Mouse (Mus musculus) CH12.LX (cell line): ENCODE measurements around the gene Mgrn1. TPM values are rescaled to one million over a fixed set of nuclear protein-coding genes. Genes with fewer than 3 reads are reported as not detected.

Source experiments
- DNase-seq: peaks from one replicate; pipeline ENCODE4 v3.0.0-alpha.2; 2013; ENCODE audit errors: extremely low read depth
- H3K27ac ChIP-seq: 2 replicates; pipeline ENCODE4 v1.5.1; 2012; ENCODE audit warnings: low read depth, mild to moderate bottlenecking, control low read depth, moderate library complexity; ENCODE audit not compliant: insufficient read depth
- H3K27me3 ChIP-seq: replicated peaks from 2 replicates; pipeline ENCODE3; 2012; ENCODE audit warnings: inconsistent platforms
- H3K36me3 ChIP-seq, 2 experiments: replicated peaks in 1 of 2; 2 replicates each; pipeline versions ENCODE3 to v1.6.1; 2012; ENCODE audit warnings: inconsistent platforms in 1 of 2, low read length in 1 of 2, mild to moderate bottlenecking in 1 of 2, mixed read lengths in 1 of 2, moderate library complexity in 1 of 2; ENCODE audit not compliant: control insufficient read depth in 1 of 2, insufficient read depth in 1 of 2
- H3K4me1 ChIP-seq, 2 experiments: 2 replicates each; pipeline ENCODE4 v1.6.1; 2012; ENCODE audit warnings: inconsistent platforms in 1 of 2, moderate library complexity in 1 of 2; ENCODE audit not compliant: insufficient read depth in 2 of 2, control insufficient read depth in 1 of 2
- H3K4me2 ChIP-seq: 2 replicates; pipeline ENCODE4 v1.6.1; 2012; ENCODE audit warnings: low read depth, mild to moderate bottlenecking, control low read depth; ENCODE audit not compliant: poor library complexity, insufficient read depth, severe bottlenecking
- H3K4me3 ChIP-seq, 3 experiments: fragments of 150-350 bp in 1 of 3; sonication (generic) in 1 of 3; replicated peaks in 1 of 3; 2 replicates each; pipeline versions ENCODE3 to v1.5.1; 2011 to 2012; ENCODE audit warnings: low read depth in 2 of 3, low read length in 2 of 3, mild to moderate bottlenecking in 2 of 3, moderate library complexity in 2 of 3, control low read depth in 1 of 3, improper control_type of control experiment in 1 of 3, inconsistent platforms in 1 of 3, mixed read lengths in 1 of 3; ENCODE audit not compliant: poor library complexity in 1 of 3
- H3K79me2 ChIP-seq: replicated peaks from 2 replicates; pipeline ENCODE4 v1.6.1; 2012; ENCODE audit warnings: mild to moderate bottlenecking, moderate library complexity; ENCODE audit not compliant: control insufficient read depth, poor library complexity, insufficient read depth, severe bottlenecking; ENCODE audit errors: extremely low read depth
- H3K9ac ChIP-seq: 2 replicates; pipeline ENCODE4 v1.6.1; 2012; ENCODE audit warnings: low read depth, mild to moderate bottlenecking, control low read depth, moderate library complexity; ENCODE audit not compliant: insufficient read depth
- H3K9me3 ChIP-seq: replicated peaks from 2 replicates; pipeline ENCODE3; 2012; ENCODE audit warnings: low read length, inconsistent platforms, mixed read lengths
- CHD1 ChIP-seq: IDR thresholded peaks from 2 replicates; pipeline ENCODE4 v1.6.1; 2012; ENCODE audit warnings: low read depth, low read length, improper control_type of control experiment, inconsistent platforms
- JUND ChIP-seq: conservative IDR thresholded peaks from 2 replicates; pipeline ENCODE4 v1.6.1; 2011; ENCODE audit warnings: low read depth, low read length, improper control_type of control experiment
- KAT2A ChIP-seq: IDR thresholded peaks from 2 replicates; pipeline ENCODE4 v1.6.1; 2012; ENCODE audit warnings: low read length, improper control_type of control experiment, inconsistent platforms; ENCODE audit not compliant: insufficient replicate concordance
- MAX ChIP-seq: IDR thresholded peaks from 2 replicates; pipeline ENCODE4 v1.6.1; 2011; ENCODE audit warnings: low read length, improper control_type of control experiment
- MAZ ChIP-seq: IDR thresholded peaks from 2 replicates; pipeline ENCODE4 v1.6.1; 2012; ENCODE audit warnings: low read depth, mild to moderate bottlenecking, inconsistent platforms, low read length, improper control_type of control experiment, moderate library complexity
- MXI1 ChIP-seq: IDR thresholded peaks from 2 replicates; pipeline ENCODE4 v1.6.1; 2011; ENCODE audit warnings: mild to moderate bottlenecking, low read depth, low read length, improper control_type of control experiment
- MYC ChIP-seq: IDR thresholded peaks from 2 replicates; pipeline ENCODE4 v1.6.1; 2011; ENCODE audit warnings: low read depth, mild to moderate bottlenecking, improper control_type of control experiment, low read length
- NELFE ChIP-seq: IDR thresholded peaks from 2 replicates; pipeline ENCODE4 v1.6.1; 2011; ENCODE audit warnings: low read depth, low read length, improper control_type of control experiment
- RCOR1 ChIP-seq: conservative IDR thresholded peaks from 2 replicates; pipeline ENCODE4 v1.6.1; 2012; ENCODE audit warnings: low read depth, mild to moderate bottlenecking, inconsistent platforms, low read length, improper control_type of control experiment
- SMC3 ChIP-seq: IDR thresholded peaks from 2 replicates; pipeline ENCODE4 v1.6.1; 2011; ENCODE audit warnings: low read depth, low read length, improper control_type of control experiment
- ZC3H11A ChIP-seq: IDR thresholded peaks from 2 replicates; pipeline ENCODE4 v1.6.1; 2012; ENCODE audit warnings: low read depth, mild to moderate bottlenecking, inconsistent platforms, low read length, improper control_type of control experiment
- ZMIZ1 ChIP-seq: IDR thresholded peaks from 2 replicates; pipeline ENCODE4 v1.6.1; 2012; ENCODE audit warnings: low read depth, mild to moderate bottlenecking, inconsistent platforms, low read length, improper control_type of control experiment
- ZNF384 ChIP-seq: IDR thresholded peaks from 2 replicates; pipeline ENCODE4 v1.6.1; 2012; ENCODE audit warnings: low read depth, low read length, improper control_type of control experiment, inconsistent platforms
- dilution Hi-C: fragments of 300-500 bp; cut with MboI; formaldehyde crosslinking; loops from 2 replicates; pipeline ENCODE4 v1.14.3; 2020; ENCODE audit warnings: low sequenced_read_pairs; ENCODE audit not compliant: extremely low pct_unique_long_range_greater_than_20kb, extremely low pct_ligation_motif_present
- in situ Hi-C: fragments of 300-500 bp; cut with MboI; formaldehyde crosslinking; loops from 3 replicates; pipeline ENCODE4 v1.14.3; 2019; ENCODE audit warnings: low sequenced_read_pairs, low pct_ligation_motif_present, low pct_unique_long_range_greater_than_20kb, mixed read lengths
- polyA plus RNA-seq: library from polyadenylated mRNA; unstranded; fragments of >175 nt; gene quantifications from 2 replicates; pipeline ENCODE4 v1.2.1, GENCODE M21; 2012; ENCODE audit warnings: low read depth; ENCODE audit not compliant: insufficient read length
- total RNA-seq, 2 experiments: library from RNA; depleted of rRNA; stranded (reverse); fragments of 300-350 nt in 1 of 2; fragments of >200 nt in 1 of 2; gene quantifications; 2 replicates each; pipeline ENCODE4 v1.2.3; 2012 to 2014

Gene Mgrn1
- total and polyA plus RNA-seq, 3 experiments, result 11.7 to 16.9 (median 12.9) TPM

- H3K4me1 ChIP-seq, result peaks cover 5 to 67% of the 10 kb centered on the region in 2 experiments
- dilution Hi-C loops, result no loop called here
- H3K9ac ChIP-seq, result no peak overlapping the region
- TF ChIP-seq NELFE (no peak), JUND (no peak), MAX (no peak), RCOR1 (no peak), ZC3H11A (no peak)
- TF ChIP-seq, all 38 proteins: peak for 0
- H3K27ac ChIP-seq, result no peak overlapping the region
- DNase-seq, result no peak
- peaks cover 32 to 54% of the 10 kb centered on the region in 2 experiments for H3K36me3 ChIP-seq
- H3K27me3 ChIP-seq, result no peaks in the 10 kb centered on the region
- H3K4me2 ChIP-seq, result no peak overlapping the region
- H3K9me3 ChIP-seq, result no peaks in the 10 kb centered on the region
- peaks cover 19% of the 10 kb centered on the region for H3K79me2 ChIP-seq
- in situ Hi-C loops, result no loop called here
- no peak overlapping the region for H3K4me3 ChIP-seq
These were observed 74.2 kb downstream of the Mgrn1 start for GRCm38 (mm10) chr16:4960260-4960659.

GRCm38 (mm10) chr16:4963346-4963745 lies 77.3 kb downstream of the Mgrn1 start:
- H3K4me3 ChIP-seq, result peak overlapping the region; percentile 75 to 90 (median 82)
- TF ChIP-seq ZNF384 (no peak), KAT2A (no peak), ZMIZ1 (peak; percentile 44; the same call in 1 of the 2 replicates), SMC3 (no peak), MAX (peak; percentile 80), NELFE (0 out of 2 replicates have a peak, but pooled peaks have one; percentile 22), MAZ (no peak), MXI1 (0 out of 2 replicates have a peak, but pooled peaks have one; percentile 21), MYC (0 out of 2 replicates have a peak, but pooled peaks have one; percentile 30), CHD1 (peak; percentile 39; the same call in 1 of the 2 replicates)
- TF ChIP-seq, all 38 proteins: peak for 6
- peak overlapping the region; percentile 77 for H3K4me2 ChIP-seq
- H3K36me3 ChIP-seq, result peaks cover 7 to 33% of the 10 kb centered on the region in 2 experiments
- DNase-seq, result peak; percentile 34
- no peak overlapping the region for H3K27ac ChIP-seq
- H3K4me1 ChIP-seq, result peaks cover 5 to 64% of the 10 kb centered on the region in 2 experiments
- peaks cover 19% of the 10 kb centered on the region for H3K79me2 ChIP-seq
- dilution Hi-C loops (no loop called here), in situ Hi-C loops (no loop called here)
- H3K9ac ChIP-seq, result peak overlapping the region; percentile 65
- H3K9me3 ChIP-seq, result no peaks in the 10 kb centered on the region
- no peaks in the 10 kb centered on the region for H3K27me3 ChIP-seq
